Mouse (Mus musculus): ENCODE results near the gene Hs2st1. TPM values are rescaled to one million over a fixed set of nuclear protein-coding genes. Genes with fewer than 3 reads are reported as not detected.
"Not testable (repeated sequence)": the region's sequence is repeated elsewhere in the genome, so short reads cannot be mapped to it uniquely, and the experiment has no call there.

Hs2st1 gene
- total RNA-seq (2022): 1 to 10 TPM; 6.7 to 9.6 (median 7.6) TPM

DNA sequence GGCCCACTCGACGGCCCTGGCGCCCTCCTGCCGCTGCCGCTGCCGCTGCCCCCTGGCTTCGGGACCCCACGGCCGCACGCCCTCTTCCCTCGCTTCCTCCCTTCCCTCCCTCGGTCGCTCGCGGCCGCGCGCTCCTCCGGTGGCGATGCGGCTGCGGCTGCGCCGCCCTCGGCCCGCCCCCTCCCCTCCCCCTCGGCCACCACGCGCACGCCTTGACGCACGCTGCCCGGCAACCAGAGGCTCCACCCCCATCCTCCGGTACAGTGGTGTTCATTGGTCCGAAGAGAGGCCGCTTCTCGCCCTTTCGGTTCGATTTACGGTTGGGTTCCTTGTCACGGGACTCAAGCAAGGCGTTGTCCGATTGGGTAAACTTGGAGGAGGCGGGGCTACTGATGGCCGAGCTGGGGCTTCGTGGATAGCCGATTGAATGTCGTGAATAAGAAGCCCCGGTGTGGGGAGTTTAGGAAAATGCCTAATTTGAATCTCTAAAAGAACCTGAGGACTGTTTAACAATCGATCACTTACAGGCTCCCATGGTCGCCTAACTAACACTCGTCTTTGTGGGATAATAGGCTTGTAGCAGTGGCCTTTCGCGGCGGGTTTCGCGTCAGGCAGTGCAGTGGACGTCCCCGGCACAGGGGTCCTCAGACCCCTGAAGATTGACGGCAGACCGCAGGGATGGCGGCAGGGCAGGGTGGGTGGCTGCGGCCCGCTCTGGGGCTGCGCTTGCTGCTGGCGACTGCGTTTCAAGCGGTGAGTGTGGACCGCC lies at the start of gene Hs2st1, which contains the start of gene Selenof:
Gene Hs2st1, minus strand, starts transcription at position 135 of the 769 bp plus-strand sequence.
Gene Selenof, plus strand, starts transcription at position 258 of the 769 bp plus-strand sequence.
- peak; percentile 100 for DNase-seq (ENCODE audit: low spot score)

DNA sequence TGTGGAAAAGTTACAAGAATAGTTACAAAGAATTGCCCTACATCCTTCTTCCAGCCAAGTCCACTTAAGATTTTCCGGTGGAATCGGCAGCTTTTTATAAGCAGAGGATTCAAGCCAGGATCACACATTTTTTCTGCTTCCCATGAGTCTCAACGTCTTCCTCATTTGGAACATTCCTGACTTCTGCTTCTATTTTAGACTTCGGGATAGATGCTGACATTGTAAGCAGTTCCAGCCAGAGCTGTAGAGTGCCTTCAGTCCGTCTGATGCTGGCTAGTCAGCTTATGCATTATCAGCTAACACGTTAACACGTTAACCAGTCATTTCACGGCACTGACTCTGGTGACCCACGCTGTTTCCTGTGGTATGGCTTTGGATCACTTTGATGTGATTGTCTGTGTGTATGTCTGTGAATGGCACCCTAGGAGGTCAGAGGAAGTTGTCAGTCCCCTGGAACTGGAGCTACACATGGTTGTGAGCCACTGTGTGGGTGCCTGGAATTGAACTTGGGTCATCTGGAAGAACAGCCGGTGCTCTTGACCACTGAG lies 47.7 kb upstream of the Hs2st1 start:
- DNase-seq (ENCODE audit: low spot score): peak; percentile 72

DNA sequence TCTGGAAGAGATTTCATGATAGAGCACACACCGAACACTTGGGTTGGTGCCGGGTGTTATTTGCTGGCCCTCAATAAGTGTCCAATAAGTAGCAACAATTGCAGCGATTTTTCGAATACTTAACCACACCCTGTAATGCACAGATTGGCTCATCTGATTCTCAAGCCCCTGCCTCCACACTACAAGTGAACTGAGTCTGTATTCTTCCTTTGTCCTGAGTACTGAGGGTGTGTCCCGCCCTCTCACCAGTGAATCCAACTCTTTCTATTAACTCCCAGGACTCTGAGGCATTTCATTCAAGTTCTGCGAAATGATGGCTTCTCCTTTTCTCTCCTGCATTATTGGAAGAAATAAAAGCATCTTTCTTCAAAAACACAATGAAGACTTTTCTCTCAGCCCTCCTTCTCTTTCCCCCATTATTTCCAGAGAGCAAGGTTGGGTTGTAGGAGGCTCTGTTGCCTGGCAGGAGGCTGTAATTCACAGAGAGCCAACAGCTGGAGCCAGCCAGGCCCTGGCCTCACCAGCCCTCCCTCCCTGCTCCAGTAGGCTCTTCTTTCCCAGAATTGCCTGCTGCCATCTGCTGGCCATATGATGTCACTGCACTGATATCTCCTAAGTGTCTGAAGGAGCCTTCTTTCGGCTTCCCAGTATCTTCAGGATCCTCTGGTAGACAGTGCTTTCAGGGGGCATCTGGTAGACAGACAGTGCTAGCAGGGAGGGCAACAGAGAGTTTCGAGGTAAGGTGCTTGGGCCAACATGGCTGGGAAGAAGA lies 46.9 kb upstream of the Hs2st1 start:
- DNase-seq (ENCODE audit: low spot score): peak; percentile 88

DNA sequence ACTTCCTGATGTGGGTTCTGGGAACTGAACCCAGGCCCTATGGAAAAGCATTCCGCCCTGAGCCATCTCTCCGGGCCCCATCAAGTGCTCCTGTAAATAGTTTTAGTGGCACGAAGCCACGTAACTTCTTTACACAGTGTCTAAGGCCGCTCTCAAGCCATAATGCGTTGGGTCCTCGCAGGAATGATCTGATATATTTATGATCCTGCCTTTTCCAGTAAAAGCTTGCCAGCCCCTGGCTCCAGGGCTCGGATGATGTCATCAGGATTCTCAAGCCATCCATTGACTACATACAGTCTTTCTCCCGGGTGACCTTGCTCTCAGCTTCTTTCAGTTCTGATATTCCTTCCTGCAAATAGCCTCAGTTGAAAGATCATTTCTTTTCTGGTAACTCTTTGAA lies 45.5 kb upstream of the Hs2st1 start:
- no peak for DNase-seq (ENCODE audit: low spot score)

DNA sequence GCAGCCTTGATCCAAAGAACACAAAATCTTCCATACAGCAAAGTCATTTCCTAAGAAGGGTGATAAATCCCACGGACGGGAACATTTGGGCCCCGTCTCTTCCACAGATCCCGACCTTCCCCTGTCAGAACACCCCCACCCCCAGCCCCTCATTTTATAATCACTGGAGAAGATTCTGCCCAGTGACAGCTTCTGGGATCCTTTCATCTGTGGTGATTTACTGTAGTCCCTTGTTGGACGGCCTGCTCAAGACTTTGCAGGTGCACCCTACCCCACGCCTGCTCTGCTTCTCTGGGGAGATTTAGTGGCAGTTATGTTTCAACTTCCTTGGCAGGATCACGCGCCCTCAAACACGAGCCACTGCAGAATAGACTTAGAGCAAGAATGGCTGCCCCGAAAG lies 44.7 kb upstream of the Hs2st1 start:
- DNase-seq (ENCODE audit: low spot score): no peak

DNA sequence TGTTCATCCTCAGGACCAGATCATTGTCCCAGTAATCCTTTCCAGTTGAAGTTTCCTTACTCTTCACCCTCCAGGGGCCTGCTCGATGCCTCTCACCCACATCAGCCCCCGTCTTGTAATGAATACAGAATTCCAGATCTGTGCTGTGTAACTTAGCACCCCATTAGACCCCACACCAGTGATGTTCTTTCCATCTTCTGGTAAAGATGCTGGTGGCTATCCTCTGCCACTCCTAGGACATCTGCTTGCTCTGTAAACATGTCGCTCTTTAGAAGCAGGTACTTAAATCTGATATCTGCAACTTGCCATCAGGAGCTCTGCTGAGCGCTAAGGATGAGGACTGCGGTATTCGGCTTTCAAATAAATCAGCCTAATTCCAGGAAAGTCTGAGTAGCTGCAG lies 44.3 kb upstream of the Hs2st1 start:
- DNase-seq (ENCODE audit: low spot score): no peak

DNA sequence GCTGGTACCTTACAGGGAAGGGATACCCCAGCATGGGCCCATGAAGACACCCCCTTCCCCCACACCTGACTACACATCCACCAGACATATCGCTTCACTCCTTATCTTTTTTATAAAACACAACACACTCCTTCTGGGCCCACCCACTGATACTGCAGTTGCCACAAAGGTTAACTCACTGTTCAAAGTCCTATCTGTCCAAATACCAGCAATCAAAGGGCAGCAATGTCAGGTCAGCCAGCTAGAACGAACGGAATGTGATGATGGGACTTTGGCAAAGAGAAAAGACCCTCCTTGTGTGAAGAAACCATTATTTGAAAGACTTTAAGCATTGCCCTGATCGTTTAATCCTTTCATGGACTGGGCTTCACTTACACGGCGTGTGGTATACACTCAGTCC lies 42.4 kb upstream of the Hs2st1 start:
- no peak for DNase-seq (ENCODE audit: low spot score)

DNA sequence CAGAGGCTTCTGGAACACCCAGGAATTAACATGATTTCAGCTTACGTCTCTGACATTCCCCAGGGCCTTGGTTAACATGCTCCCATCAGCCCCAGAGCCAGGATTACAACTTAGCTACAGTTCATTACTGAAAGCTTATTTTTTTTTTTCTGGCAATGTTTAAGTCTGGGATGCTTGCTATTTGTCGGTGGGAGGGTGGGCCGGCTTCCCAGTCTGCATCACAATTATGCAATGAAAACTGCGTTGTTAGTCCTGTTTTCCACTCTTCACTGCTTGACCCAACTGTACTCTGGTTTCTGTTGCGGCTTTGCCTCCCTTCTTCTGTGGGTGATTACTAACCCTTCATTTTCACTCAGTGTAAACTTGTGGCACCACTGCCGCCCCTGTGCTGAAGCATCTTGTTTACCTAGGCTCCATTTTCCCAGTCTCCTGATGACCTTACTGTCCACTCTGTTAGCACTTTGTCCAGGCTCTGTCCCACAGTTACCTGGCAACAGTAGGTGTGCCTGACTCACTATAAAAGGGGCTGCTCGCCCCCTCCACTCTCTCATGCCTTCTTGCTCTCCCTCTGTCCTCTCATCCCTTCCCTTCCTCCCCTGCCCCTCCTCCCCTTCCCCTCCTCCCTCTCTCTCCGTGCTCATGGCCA lies 41.8 kb upstream of the Hs2st1 start:
- DNase-seq (ENCODE audit: low spot score): peak; percentile 24

DNA sequence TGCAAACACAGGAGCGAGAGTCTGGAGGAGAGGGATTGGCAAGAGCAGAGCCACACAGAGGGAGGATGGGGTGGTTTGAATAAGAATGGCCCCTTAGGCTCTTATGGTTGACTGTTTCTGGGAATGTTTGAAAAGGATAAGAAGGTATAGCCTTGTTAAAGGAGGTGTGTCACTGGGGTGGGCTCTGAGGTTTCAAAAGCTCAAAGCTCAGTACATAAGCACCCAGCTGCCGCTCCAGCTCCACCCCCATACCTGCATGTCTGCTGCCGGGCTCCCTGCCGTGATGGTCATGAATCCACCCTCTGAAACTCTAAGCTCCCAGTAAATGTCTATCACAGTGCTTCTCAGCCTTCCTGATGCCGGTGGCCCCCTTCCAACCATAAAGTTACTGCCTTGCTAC lies 40.8 kb upstream of the Hs2st1 start:
- no peak for DNase-seq (ENCODE audit: low spot score)

DNA sequence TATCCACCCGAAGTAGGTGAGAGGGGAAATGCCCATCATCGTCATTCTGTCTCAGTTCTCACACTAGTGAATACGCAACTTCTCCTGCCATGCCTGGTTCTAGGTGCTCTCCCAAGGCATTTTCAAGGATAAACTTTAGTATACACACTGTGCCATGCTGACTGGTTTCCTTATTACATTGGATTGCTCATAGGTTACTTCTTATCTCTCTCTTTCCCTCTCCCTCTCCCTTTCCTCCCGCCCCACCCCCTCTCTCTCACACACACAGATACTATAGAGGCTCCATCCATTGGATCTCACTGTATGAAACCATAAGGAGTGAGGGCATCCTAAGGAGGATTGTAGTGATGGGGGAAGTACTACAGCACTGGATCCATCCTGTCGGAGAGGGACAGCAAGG lies 38.1 kb upstream of the Hs2st1 start:
- no peak for DNase-seq (ENCODE audit: low spot score)

DNA sequence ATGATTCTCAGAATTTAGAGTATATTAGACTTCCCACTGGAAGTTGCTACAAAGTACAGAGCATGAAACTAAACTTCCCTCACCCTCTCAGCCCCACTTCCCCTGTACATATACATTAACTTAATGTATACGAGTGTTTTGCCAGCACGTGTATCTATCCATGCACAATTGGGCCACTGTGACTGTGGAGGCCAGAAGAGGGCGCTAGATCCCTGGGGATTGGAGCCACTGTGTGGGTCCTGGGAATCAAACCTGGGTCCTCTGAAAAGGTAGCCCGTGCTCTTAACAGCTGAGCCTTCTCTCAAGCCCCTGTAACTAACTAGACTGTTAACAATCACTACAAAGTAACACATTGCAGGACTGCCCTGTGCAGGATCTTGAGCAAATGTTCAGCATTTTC lies 36.5 kb upstream of the Hs2st1 start:
- no peak for DNase-seq (ENCODE audit: low spot score)

DNA sequence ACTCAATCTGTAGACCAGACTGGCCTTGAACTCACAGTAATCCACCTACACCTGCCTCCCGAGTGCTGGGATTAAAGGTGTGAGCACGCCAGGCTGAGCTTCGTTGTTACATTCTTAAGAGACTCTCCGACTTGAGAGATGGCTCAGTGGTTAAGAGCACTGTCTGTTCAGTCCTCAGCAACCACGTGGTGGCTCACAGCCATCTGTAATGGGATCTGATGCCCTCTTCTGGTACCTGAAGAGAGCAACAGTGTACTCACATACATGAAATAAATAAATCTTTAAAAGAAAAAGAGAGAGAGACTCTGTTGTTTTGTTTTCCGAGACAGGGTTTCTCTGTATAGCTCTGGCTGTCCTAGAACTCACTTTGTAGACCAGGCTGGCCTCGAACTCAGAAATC lies 35.8 kb upstream of the Hs2st1 start:
- not testable (repeated sequence) for DNase-seq (ENCODE audit: low spot score)

DNA sequence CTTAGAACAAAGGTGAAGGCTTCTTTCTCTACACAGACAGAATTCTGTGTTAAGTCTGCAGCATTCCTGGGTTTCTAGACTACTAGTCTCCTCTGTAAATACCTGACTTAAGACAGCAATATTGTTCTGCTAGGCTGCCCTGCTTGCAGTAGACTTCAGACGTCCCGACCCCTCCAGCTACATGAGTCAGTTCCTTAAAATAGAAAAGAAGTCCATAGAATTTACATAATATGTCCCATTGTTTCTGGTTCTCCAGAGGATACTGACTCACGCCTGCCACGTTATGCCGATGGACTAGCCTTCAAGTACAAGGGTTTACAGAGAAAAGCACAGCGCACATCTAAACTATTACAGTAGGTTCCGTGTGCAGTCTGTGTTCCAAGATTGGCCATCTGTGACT lies 34.2 kb upstream of the Hs2st1 start:
- DNase-seq (ENCODE audit: low spot score): no peak

DNA sequence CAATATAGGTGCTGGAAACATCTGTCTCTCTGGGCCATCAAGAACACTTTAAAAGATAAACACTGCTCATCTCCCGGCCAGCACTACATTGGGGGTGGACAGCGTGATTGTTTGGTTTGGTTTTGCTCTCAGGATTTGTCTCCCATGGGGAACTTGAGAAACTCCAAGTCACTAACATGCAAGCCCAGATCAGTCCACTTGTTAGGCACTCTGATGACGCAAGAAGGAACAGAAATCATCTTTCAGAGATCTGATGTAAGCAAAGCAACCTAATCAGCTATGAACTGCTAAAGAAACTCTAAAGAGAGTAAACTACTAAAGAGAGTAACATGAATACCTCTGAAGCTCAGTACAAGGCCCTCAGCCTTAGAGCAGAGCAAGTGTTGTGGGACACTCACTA lies 33.6 kb upstream of the Hs2st1 start:
- no peak for DNase-seq (ENCODE audit: low spot score)

DNA sequence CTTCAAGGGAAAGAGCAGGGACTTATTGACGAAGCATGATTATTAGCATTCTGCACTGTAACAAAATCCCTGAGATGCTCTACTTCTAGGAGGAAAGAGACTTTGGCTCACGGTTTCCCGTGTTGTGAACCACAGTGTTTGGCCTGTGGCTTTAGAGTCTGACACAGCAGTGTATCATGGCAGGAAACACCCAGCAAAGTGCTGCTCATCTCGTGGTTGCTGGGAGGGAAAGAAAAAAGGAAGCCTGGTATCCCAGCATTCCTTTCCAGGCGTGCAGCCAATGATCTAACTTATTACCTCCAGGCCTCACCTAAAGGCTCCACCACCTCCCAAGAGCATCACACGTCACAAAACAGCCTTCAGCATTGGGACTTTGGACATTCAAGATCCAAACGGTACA lies 32.8 kb upstream of the Hs2st1 start:
- no peak for DNase-seq (ENCODE audit: low spot score)

DNA sequence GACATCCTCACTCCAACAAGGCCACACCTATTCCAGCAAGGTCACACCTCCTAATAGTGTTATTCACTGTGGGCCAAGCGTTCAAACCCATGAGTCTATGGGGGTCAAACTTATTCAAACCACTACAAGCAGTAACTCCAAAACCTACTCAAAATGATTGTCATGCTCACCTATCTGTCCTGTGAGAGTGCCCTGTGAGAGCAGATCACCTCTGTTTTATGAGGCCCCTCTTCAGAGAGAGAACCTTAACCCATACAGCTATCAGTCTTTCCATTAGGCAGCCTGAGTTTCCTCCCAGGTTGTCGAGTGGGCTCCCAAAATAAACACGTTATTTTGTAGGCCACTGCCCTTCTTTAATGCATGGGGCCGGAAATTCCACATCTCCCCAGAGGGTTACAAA lies 32.4 kb upstream of the Hs2st1 start:
- DNase-seq (ENCODE audit: low spot score): no peak

DNA sequence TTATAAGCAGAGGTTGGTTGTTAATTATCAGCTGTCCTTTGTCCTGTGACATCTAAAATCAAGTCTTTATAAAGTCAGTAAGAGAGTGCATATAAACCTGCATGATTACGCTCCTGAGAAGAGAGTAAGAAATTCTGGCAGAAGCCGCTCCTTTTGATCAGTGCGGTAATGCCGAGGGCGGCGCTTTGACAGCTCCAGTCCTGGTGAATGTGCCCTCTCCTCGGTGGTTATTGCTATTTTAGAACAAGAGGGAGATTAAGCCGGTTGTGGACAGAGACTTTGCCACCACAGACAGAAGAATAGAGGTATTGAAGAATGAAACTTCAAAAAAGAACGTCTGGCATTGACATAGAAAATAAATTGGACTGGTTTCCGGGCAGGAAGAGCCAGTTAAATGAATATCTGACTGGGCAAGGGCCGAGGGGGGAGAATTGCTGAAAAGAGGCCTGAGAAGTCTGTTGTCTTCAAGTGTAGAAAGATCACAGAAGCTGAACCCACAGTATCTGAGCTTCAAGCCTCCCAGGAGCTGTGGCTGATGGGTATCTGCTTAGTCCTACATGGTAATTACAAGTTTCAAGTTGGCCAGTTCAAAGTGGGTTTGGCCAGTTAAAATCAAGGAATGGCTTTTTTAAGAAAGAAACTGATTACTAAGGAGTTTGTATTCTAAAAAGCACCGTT lies 27.9 kb upstream of the Hs2st1 start:
- no peak for DNase-seq (ENCODE audit: low spot score)

DNA sequence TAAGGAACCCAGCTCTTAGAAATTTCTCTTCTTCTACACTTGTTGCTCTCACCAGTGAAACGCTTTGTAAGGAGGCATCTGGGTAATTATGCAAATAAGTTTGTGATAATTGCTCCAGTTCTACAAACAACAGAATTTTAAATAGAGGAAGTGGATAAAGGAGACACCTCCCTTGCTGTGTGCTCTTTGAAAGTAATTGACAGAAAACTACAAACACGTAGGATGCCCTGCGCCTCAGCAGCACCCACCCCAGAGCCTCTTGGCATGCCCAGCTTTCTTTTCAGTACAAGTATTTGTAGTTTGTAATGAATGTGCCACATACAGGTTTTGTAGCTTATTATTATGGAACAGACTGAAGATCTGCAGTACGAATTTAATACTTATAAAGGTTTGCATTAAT lies 27.1 kb upstream of the Hs2st1 start:
- DNase-seq (ENCODE audit: low spot score): no peak

DNA sequence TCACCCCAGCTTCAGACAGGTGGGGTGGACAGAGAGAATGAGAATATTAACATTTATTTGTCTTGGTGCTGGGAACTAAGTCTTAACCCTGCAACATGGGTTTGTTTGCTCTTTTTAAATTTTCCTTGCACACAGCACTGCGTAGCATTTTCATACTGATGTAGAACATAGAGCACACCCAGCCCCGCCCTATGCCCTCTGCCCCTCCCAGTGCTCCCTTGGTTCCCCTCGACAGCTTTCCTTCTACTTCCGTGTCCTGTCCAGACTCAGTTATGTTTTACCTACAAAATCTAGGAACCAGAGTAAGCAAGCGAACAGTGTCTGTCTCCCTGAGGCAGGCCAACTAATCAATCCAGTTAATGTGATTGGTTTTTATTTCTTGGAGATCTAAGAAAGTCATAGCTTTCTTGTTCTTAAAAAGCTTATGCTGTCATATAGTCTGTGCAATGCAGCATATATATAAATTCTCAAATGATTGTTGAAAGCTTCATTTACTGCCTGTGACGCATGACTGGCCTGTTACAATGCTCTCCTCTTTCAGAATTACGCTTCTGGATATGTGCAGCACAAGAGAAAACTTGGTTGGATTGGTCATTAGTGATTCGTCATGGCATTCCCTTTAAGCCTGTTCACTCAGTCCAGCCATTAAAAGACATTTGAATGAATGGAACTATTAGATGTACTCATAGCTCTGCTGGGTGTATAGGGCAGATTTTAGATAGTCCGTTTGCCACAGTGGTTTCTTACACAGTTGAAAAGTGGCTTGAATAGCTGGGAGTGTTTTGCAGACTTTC lies 23.2 kb upstream of the Hs2st1 start:
- DNase-seq (ENCODE audit: low spot score): no peak

DNA sequence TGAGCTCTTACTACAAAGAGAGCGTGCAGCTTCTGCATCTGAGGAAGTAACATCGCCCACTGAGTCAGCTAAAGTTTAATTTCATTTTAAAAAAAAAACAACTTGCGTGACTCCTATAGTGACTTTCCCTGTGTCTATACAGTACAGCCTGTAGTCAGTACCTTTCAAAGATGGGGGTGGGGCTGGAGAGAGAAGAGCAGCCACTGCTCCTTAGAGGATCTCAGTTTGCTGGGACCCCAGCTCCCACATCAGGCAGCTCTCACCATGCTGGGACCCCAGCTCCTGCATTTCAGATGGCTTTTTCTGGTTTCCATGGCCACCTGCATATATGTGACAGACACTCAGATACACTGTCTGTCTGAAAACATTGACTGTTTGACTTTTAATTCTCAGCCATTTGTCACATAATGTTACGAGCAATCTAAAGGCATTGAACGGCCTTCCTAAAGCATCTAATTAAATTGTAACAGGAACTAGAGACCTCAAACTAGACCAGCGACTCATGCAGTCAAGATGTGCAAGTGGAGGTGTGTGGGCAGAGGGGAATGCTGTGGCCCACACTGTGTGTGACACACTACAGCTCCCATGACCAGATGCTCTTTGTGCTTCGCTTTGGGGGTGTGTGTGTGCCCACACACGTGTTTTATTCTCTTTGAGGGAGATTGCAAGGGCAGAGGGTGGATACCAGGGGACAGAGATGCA lies 19.4 kb upstream of the Hs2st1 start:
- DNase-seq (ENCODE audit: low spot score): no peak

All from heart, adult 8-10 months (tissue).